Mouse (Mus musculus) heart, adult 10 weeks (tissue): ENCODE results near the gene Olfr1181. TPM values are rescaled to one million over a fixed set of nuclear protein-coding genes. Genes with fewer than 3 reads are reported as not detected.

ENCODE experiments used
- polyA plus RNA-seq: library from polyadenylated mRNA; stranded (reverse); fragments of 350-450 nt; fragmentation: Illumina TruSeq; extraction: RNeasy Lipid Tissue Mini Kit (QIAGEN cat#74804); gene quantifications from one replicate; pipeline ENCODE4 v1.2.3, GENCODE M21; 2014; ENCODE audit warnings: low read depth, low replicate concordance

Gene Olfr1181
- polyA plus RNA-seq = not detected

GRCm38 (mm10) chr2:88426071-88426470 is at the start of gene Olfr1181:
TSS of gene Olfr1181 (minus strand) at chr2:88426171.

GRCm38 (mm10) chr2:88454567-88454966 is 28.6 kb upstream of the Olfr1181 start, which contains the start of gene Olfr1183:
TSS of gene Olfr1183 (plus strand) at chr2:88454867.

DNA sequence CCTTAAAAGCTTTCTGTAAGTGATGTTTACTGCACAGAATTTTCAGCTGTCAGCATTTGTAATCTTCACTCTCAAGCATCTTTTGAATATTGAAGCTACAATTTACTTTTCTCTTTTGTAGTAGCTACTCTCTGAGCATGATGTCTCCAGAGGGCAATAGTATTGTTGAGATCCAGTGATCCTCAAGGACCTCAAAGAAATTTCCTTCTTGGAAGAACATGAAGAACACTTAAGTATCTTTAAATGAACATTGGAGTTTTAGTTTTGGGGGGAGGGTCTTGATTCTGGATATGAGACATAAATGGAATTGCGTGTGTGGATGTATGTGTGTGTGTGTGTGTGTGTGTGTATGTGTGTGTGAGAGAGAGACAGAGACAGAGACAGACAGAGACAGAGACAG is 23.1 kb upstream of the Olfr1181 start, which contains the start of gene Gm13757:
Gm13757 (minus strand) TSS at position 101 of the 400 bp plus-strand sequence.

DNA sequence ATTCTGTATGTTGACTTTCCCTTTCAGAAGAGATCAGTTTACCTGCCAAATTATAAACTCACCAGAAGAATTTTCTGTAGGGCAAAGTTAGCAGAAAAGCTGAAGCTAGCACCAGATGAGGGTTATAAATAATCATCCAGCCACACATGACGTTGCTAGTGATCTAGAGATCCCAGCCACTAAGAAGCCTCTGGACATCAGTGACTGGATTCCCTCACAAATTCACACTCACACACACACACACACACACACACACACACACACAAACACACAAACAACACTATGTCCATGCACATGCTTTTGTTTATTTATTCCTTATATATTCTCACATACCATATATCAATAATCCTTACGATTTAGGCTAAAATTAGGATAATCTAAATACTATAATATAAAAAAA is 6.9 kb downstream of the Olfr1181 start, which contains the start of gene Olfr1180:
Olfr1180 (minus strand) TSS at position 101 of the 400 bp plus-strand sequence.

GRCm38 (mm10) chr2:88406353-88406752 is 19.6 kb downstream of the Olfr1181 start, which contains the start of gene Olfr1179:
TSS of gene Olfr1179 (minus strand) at chr2:88406453.

DNA sequence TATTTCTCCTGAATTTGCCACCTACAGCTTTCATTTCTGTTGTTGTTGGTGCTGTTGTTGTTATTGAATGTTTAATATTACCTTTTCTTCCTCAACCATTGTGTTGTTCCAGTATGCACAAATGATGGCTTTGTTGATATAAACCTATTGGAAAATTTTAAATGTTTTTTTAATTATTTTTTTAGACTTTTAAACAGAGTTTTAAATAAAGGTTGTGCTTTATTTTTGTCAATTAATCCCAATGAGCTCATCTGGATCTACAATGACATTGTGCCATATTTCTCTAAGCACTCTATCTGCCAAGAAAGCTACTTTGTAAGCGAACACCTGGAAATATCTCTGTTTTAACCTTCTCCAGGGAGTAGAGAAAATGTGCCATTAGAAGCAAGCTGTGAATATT is 39.2 kb downstream of the Olfr1181 start, which contains the start of gene Olfr1178:
Olfr1178 (plus strand) TSS at position 301 of the 400 bp plus-strand sequence.

Other genes with a start within 250 kb of the Olfr1181 start
- gene Olfr1168, start 244.3 kb downstream of the Olfr1181 start, polyA plus RNA-seq = not detected
- not detected for gene Olfr1170, start 197.8 kb downstream of the Olfr1181 start, polyA plus RNA-seq
- gene Olfr1173, start 146.3 kb downstream of the Olfr1181 start, polyA plus RNA-seq = not detected
- gene Olfr1174-ps, start 111.0 kb downstream of the Olfr1181 start, polyA plus RNA-seq = not detected
- gene Olfr1175-ps, start 99.0 kb downstream of the Olfr1181 start, polyA plus RNA-seq = not detected
- not detected for gene Olfr1176, start 89.5 kb downstream of the Olfr1181 start, polyA plus RNA-seq
- gene Olfr1177-ps, start 79.7 kb downstream of the Olfr1181 start, polyA plus RNA-seq = not detected
- not detected for gene Olfr1178, start 39.1 kb downstream of the Olfr1181 start, polyA plus RNA-seq
- not detected for gene Olfr1179, start 19.7 kb downstream of the Olfr1181 start, polyA plus RNA-seq
- not detected for gene Olfr1180, start 7.0 kb downstream of the Olfr1181 start, polyA plus RNA-seq
- gene Gm13757, start 23.0 kb upstream of the Olfr1181 start, polyA plus RNA-seq = not detected
- not detected for gene Olfr1183, start 28.7 kb upstream of the Olfr1181 start, polyA plus RNA-seq
- gene Olfr1184, start 57.4 kb upstream of the Olfr1181 start, polyA plus RNA-seq = not detected
- not detected for gene Olfr1185-ps1, start 67.1 kb upstream of the Olfr1181 start, polyA plus RNA-seq
- not detected for gene Olfr1186, start 92.4 kb upstream of the Olfr1181 start, polyA plus RNA-seq
- gene Olfr1188, start 130.8 kb upstream of the Olfr1181 start, polyA plus RNA-seq = not detected
- gene Olfr1189, start 160.3 kb upstream of the Olfr1181 start, polyA plus RNA-seq = not detected
- gene Olfr1191-ps1, start 214.4 kb upstream of the Olfr1181 start, polyA plus RNA-seq = not detected
- not detected for gene Olfr1192-ps1, start 222.3 kb upstream of the Olfr1181 start, polyA plus RNA-seq
- not detected for gene Olfr1193, start 249.5 kb upstream of the Olfr1181 start, polyA plus RNA-seq